Mouse (Mus musculus): Measurements from ENCODE around the gene Plcxd2.

The Plcxd2 gene

DNA sequence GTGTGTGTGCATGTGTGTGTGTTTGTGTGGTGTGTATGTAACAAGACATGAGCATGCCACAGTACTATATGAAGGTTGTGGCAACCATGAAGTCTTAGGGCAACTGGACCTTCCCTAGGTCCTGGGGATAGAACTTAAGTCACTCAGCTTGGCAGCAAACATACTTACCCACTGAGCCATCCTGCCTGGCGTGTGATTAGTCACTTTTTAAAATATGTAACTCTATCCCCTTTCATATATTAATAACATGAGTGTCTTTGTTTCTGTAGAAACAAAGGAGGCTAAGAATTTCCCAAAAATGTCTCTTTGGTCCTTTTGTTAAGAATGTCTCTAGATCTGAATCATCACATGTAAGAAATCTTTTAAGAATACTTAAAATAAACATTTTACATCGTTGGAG, 72.6 kb downstream of the Plcxd2 start:
- no peak for DNase-seq (ENCODE audit: low read depth)

GRCm38 (mm10) chr16:45936521-45936920, 73.5 kb downstream of the Plcxd2 start:
- no peak for DNase-seq (ENCODE audit: low read depth)

- no peak for DNase-seq (ENCODE audit: low read depth)
These were observed 74.0 kb downstream of the Plcxd2 start for GRCm38 (mm10) chr16:45935956-45936483.

DNA sequence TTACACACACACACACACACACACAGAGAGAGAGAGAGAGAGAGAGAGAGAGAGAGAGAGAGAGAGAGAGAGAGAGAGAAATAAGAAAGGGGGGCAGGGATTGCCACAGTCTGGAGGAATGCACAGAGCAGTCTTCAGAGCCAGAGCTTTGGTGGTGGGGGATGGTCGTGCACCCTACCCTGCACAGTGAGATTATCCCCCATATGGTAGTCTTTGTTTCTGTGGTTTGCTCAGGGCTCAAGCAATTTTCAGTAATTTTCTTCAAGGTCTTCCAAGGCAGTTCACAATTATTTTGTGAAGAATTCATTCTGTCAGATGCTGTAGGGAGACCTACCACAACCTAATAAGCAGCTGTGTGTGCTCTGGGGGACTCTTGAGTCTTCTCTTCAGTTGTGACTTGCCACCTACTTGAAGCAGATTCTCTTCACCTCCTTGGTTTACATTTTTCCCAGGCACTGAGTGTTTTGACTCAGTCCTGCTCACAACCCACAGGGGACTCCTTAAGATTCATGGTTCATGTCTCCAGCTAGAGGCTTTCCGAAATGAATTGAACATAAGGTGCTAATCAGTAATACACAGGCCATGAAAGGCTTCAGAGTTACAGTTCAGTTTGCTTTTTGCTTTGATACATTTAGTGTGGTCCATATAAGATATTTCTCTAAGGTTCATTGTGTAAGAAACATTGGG, 75.2 kb downstream of the Plcxd2 start:
- no peak for DNase-seq (ENCODE audit: low read depth)

DNA sequence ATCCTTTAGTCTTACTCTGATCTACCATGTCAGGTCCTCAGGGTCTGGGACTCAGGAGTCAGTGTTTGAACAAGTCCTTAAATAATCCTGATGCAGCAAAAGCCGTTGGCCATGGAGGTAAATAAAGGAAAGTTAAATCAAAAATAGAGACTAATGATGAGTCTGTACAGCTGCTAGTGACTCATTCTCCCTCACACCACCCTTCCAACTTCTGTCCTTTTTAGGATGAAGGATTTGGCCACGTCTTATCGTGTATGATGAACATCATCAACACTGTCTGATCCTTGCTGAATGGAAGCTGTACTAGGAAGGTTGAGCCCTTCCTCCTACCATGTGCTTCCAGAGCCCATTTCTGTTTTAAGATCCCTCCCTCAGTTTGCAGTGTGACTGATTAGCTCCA, 79.7 kb downstream of the Plcxd2 start:
- DNase-seq (ENCODE audit: low read depth): no peak

GRCm38 (mm10) chr16:45928090-45928489, 81.9 kb downstream of the Plcxd2 start:
- no peak for DNase-seq (ENCODE audit: low read depth)

DNA sequence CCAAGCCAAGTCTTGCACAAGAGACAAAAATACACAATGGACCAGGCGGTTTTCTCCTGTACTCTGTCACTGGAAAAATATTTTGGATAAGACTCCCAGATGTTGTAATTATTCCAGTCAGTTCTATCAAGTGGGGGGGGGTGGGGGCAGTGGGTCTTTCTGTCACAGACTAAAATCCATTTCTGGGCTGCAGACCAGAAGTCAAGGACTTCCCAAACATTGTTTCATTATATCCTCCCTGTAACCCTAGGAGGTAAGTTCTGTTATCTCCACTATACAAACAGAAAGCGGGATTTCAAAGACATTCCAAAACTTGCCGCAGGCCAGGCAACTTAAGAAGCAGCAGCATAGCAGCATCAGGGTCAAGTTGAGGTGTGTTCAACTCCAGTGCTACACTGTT, 82.4 kb downstream of the Plcxd2 start:
- DNase-seq (ENCODE audit: low read depth): no peak

- DNase-seq (ENCODE audit: low read depth): no peak
These were observed 83.1 kb downstream of the Plcxd2 start for GRCm38 (mm10) chr16:45926875-45927274.

DNA sequence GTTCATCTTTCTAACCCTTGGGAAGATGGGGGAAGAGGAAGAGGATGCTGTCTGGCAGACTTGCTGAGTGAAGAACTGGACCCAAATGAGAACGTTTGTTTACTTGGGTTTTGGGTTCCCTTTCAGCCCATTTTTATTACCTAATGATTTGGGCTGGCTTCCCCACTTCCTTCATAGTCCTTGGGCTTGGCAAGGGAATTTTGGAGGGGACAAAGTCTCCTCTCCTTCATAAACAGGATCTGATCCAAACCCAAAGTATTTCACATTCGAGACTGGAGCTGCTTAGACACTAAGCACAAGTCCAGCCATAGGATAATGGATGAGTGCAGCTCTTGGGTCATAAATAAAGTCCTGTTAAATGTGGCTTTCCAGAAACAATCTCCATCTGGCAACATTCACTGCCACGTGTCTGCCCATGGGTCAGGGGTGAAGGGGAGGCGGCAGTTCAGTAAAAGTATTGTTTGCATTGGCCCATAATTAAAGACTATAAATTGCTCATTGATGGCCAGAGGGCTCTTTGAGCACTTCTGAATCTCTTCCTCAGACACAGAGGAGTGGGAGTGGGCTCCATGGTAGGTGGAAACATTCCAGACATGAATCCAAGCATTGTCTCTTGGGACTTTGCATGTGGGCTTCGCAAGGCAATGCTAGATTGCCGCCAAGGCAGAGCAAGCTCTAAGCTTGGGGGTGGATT, 86.1 kb downstream of the Plcxd2 start:
- no peak for DNase-seq (ENCODE audit: low read depth)

- DNase-seq (ENCODE audit: low read depth): no peak
These were observed 87.3 kb downstream of the Plcxd2 start for GRCm38 (mm10) chr16:45922546-45923229.

DNA sequence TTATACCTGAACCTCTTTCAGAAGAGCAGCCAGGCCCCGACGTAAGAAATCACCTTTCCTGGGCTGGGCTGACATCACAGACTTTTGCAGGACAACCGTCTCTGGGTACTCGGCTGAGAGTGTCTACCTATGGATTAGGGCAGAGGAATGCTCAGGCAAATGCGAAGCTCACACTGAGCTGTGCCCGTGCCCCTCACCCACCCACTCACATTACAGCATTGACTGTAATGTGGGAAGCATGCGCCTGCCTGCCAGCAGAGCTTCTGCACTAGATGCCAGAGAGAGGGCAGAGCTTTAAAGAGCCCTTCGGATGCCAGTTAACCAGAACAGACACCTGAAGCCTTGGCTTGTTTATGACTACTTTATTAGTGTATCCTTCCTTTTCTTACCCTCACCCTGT, 90.4 kb downstream of the Plcxd2 start:
- no peak for DNase-seq (ENCODE audit: low read depth)

All from fibroblast of lung, adult 2 months (primary cell).